Mouse (Mus musculus): Measurements from ENCODE around the gene 1810013L24Rik. TPM values are rescaled to one million over a fixed set of nuclear protein-coding genes. Genes with fewer than 3 reads are reported as not detected.
"Not testable (repeated sequence)": the region's sequence is repeated elsewhere in the genome, so short reads cannot be mapped to it uniquely, and the experiment has no call there.

The 1810013L24Rik gene
- polyA plus RNA-seq, 1 experiment: 38.6 TPM

DNA sequence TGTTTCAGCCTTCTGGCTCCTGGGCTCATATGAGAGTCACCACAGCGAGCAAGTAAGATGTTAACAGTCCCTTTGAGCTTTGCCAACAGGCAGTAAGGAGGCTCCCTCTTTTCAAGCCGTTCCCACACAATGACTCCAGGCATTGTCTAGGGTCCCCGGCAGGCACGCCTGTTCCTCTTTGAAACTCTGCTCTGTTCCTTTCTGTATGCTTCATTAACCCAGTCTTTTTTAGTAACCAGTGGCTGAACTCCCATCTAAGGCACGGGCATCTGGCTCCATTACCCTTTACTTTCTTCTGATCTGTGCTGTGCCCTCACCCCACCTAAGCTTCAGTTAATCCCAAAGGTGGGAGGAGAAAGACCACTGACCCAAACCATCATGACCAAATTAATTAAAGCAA is 50.2 kb downstream of the 1810013L24Rik start:
- TF ChIP-seq POLR2A (IDR thresholded peaks at IDR 0.05; ENCODE audit: borderline replicate concordance, control insufficient read depth, low read depth, low read length) (no peak), CTCF (IDR thresholded peaks at IDR 0.05; ENCODE audit: control insufficient read depth, insufficient read depth, low read length) (no peak)
- WGBS: 60% methylated on average over 5 of the region's 5 CpGs
- Histone ChIP-seq H3K4me3 (replicated peaks; ENCODE audit: control insufficient read depth, low read depth, low read length) (no peak overlapping the region), H3K27ac (ENCODE audit: control insufficient read depth, insufficient read depth, low read depth, low read length, poor library complexity) (no peak overlapping the region), H3K4me1 (ENCODE audit: control insufficient read depth, insufficient read depth, low read length) (no peaks in the 10 kb centered on the region)

DNA sequence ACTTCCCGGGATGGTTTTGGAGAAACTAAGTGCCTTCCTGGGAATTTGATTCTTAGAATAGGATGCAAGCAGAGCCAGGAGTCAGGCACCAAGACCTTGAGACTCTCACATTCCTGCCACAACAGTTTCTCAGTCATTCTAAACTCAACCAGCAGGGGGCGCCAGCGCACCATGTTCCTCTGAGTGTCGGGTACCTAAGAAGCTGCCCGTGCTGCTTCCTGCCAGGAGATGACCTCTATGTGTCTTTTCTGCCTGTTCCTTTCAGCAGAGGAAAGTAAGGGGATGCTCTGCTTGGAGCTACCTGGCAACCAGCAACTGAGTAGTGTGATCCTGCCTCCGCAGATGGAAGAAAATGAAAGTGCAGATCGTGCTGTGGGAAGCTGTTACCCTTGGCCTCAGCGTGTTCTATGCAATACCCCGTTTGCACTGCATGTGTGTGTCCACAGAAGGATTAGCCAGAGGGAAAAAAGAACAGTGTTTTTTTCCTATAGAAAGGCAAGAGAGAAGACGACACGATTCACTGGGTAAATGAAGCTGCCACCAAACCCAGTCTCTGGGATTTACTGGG is 53.9 kb downstream of the 1810013L24Rik start:
- no peaks in the 10 kb centered on the region for H3K4me1 ChIP-seq (ENCODE audit: control insufficient read depth, insufficient read depth, low read length)
- TF ChIP-seq POLR2A (IDR thresholded peaks at IDR 0.05; ENCODE audit: borderline replicate concordance, control insufficient read depth, low read depth, low read length) (no peak), CTCF (IDR thresholded peaks at IDR 0.05; ENCODE audit: control insufficient read depth, insufficient read depth, low read length) (peak; percentile 92)
- no peak overlapping the region for H3K27ac ChIP-seq (ENCODE audit: control insufficient read depth, insufficient read depth, low read depth, low read length, poor library complexity)
- 33% methylated on average over 11 of the region's 11 CpGs for WGBS
- H3K4me3 ChIP-seq (replicated peaks; ENCODE audit: control insufficient read depth, low read depth, low read length): peak overlapping the region; percentile 43

DNA sequence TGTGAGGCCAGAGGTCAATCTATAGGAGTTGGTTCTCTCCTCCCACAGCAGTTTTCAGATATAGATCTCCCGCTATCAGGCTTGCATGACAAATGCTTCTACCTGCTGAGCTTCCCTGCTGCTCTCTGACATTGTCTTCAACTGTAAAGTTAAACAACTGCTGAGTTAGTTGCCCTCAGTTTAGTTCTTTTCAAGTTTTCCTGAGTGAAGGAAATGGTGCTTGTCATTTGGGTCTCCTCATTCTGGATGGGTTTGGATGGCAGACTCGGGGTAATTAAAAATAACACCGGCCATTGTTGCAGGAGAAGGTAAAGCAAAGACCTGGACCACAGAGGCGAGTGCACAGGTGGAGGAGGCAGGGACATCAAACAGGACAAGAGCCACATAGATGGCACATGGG is 64.3 kb downstream of the 1810013L24Rik start:
- whole genome bisulfite sequencing: 58% methylated on average over 4 of the region's 4 CpGs
- not testable (repeated sequence) for H3K27ac ChIP-seq (ENCODE audit: control insufficient read depth, insufficient read depth, low read depth, low read length, poor library complexity); H3K4me3 ChIP-seq (replicated peaks; ENCODE audit: control insufficient read depth, low read depth, low read length); H3K4me1 ChIP-seq (ENCODE audit: control insufficient read depth, insufficient read depth, low read length)

DNA sequence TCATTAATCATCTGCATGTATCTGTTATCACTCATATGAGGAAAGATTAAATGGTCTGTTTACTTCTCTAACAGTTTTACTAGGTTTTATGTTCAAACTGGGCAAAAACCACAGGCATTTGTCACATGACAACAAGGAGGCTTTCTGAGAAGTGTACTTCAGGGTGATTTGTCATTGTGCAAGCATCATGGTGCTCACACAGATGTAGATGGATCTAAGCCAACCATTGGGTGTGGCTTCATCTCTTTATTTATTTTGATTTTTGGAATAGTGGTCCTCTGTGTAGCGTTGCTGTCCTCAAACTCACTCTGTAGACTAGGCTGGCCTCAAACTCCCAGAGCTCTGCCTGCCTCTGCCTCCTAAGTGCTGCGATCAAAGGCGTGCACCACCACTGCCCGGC is 65.4 kb downstream of the 1810013L24Rik start:
- no peaks in the 10 kb centered on the region; the same call in 1 of the 2 replicates for H3K4me1 ChIP-seq (ENCODE audit: control insufficient read depth, insufficient read depth, low read length)
- TF ChIP-seq CTCF (IDR thresholded peaks at IDR 0.05; ENCODE audit: control insufficient read depth, insufficient read depth, low read length): no peak
- no peak for TF ChIP-seq POLR2A (IDR thresholded peaks at IDR 0.05; ENCODE audit: borderline replicate concordance, control insufficient read depth, low read depth, low read length)
- WGBS: 82% methylated on average over 4 of the region's 4 CpGs
- H3K4me3 ChIP-seq (replicated peaks; ENCODE audit: control insufficient read depth, low read depth, low read length): no peak overlapping the region
- no peak overlapping the region for H3K27ac ChIP-seq (ENCODE audit: control insufficient read depth, insufficient read depth, low read depth, low read length, poor library complexity)

DNA sequence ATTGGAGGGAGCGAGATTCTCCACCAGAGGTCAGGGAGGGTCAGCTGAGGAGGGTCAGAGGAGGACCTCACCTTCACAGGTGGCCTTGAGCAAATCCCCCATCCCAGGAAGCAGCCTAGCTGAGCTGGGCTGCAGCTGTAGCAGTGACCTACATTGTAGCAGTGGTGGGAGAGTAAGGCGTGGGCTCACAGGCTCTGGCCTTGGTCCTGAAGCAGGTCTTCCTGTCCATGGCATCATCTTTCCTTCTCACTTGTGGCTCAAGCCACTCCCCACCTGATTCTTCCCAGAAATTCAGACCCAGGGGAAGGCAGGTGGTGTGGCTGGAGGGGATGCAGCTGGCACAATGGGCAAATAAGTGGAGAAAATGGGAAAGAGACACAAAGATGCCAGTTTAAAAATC is 76.2 kb downstream of the 1810013L24Rik start:
- H3K4me1 ChIP-seq (ENCODE audit: control insufficient read depth, insufficient read depth, low read length); H3K27ac ChIP-seq (ENCODE audit: control insufficient read depth, insufficient read depth, low read depth, low read length, poor library complexity); H3K4me3 ChIP-seq (replicated peaks; ENCODE audit: control insufficient read depth, low read depth, low read length): not testable (repeated sequence)
- 8% methylated on average over 2 of the region's 2 CpGs for WGBS

Other genes with a start within 250 kb of the 1810013L24Rik start
- gene Pmm2, start 192.4 kb upstream of the 1810013L24Rik start, polyA plus RNA-seq (2011; ENCODE audit: insufficient read depth, insufficient read length, low replicate concordance, missing spikeins): 23.4 and 41.4 TPM in 2 replicates
- 8.0 TPM in 2 replicates for gene Tmem186, start 192.4 kb upstream of the 1810013L24Rik start, polyA plus RNA-seq (2011; ENCODE audit: insufficient read depth, insufficient read length, low replicate concordance, missing spikeins)
- gene Carhsp1, start 157.9 kb upstream of the 1810013L24Rik start, polyA plus RNA-seq (2011; ENCODE audit: insufficient read depth, insufficient read length, low replicate concordance, missing spikeins): 66.5 and 76.5 TPM in 2 replicates
- gene Gm5767, start 149.3 kb upstream of the 1810013L24Rik start, polyA plus RNA-seq (2011; ENCODE audit: insufficient read depth, insufficient read length, low replicate concordance, missing spikeins): not detected in 2 replicates
- gene Usp7, start 37.8 kb upstream of the 1810013L24Rik start, polyA plus RNA-seq (2011; ENCODE audit: insufficient read depth, insufficient read length, low replicate concordance, missing spikeins): 136 TPM in 2 replicates